Mouse (Mus musculus): ENCODE measurements around the gene Olfr51.
"Not testable (repeated sequence)": the region's sequence is repeated elsewhere in the genome, so short reads cannot be mapped to it uniquely, and the experiment has no call there.

The Olfr51 gene

GRCm38 (mm10) chr11:51003296-51003695, at the start of gene Olfr51:
TSS of gene Olfr51 (plus strand) at chr11:51003596.
- DNase-seq (ENCODE audit: low spot score in 2 of 2) = no peak

GRCm38 (mm10) chr11:50953665-50954064, 49.7 kb upstream of the Olfr51 start, which contains the start of gene Prop1:
TSS of gene Prop1 (minus strand) at chr11:50953765.
- no peak for DNase-seq (ENCODE audit: low spot score in 2 of 2)

- no peak for DNase-seq (ENCODE audit: low spot score in 2 of 2)
Observed at GRCm38 (mm10) chr11:50964886-50965285, 38.5 kb upstream of the Olfr51 start.

- no peak for DNase-seq (ENCODE audit: low spot score in 2 of 2)
Observed at GRCm38 (mm10) chr11:50966230-50966629, 37.2 kb upstream of the Olfr51 start, which contains the start of gene Olfr1378. TSS of gene Olfr1378 (plus strand) at chr11:50966530.

- DNase-seq (ENCODE audit: low spot score in 2 of 2) = no peak
Observed at GRCm38 (mm10) chr11:50977216-50977615, 26.2 kb upstream of the Olfr51 start.

- DNase-seq (ENCODE audit: low spot score in 2 of 2) = no peak
Observed at GRCm38 (mm10) chr11:50981667-50982066, 21.7 kb upstream of the Olfr51 start, which contains the start of gene Olfr1377. TSS of gene Olfr1377 (plus strand) at chr11:50981967.

GRCm38 (mm10) chr11:51011821-51012220, 8.4 kb downstream of the Olfr51 start:
- peak in 1 of 2 experiments; percentile 52 for DNase-seq (ENCODE audit: low spot score in 2 of 2)

- DNase-seq (ENCODE audit: low spot score in 2 of 2) = no peak
Observed at GRCm38 (mm10) chr11:51013936-51014335, 10.5 kb downstream of the Olfr51 start, which contains the start of gene Olfr54. TSS of gene Olfr54 (plus strand) at chr11:51014236.

GRCm38 (mm10) chr11:51016341-51016740, 12.9 kb downstream of the Olfr51 start:
- no peak for DNase-seq (ENCODE audit: low spot score in 2 of 2)

GRCm38 (mm10) chr11:51026811-51027210, 23.4 kb downstream of the Olfr51 start:
- not testable (repeated sequence) for DNase-seq (ENCODE audit: low spot score in 2 of 2)

GRCm38 (mm10) chr11:51029381-51029780, 26.0 kb downstream of the Olfr51 start:
- not testable (repeated sequence) for DNase-seq (ENCODE audit: low spot score in 2 of 2)

- no peak for DNase-seq (ENCODE audit: low spot score in 2 of 2)
Observed at GRCm38 (mm10) chr11:51030225-51030624, 26.8 kb downstream of the Olfr51 start.

- DNase-seq (ENCODE audit: low spot score in 2 of 2) = peak in 1 of 2 experiments; percentile 38
Observed at GRCm38 (mm10) chr11:51032851-51033250, 29.5 kb downstream of the Olfr51 start.

- not testable (repeated sequence) for DNase-seq (ENCODE audit: low spot score in 2 of 2)
Observed at GRCm38 (mm10) chr11:51034141-51034540, 30.7 kb downstream of the Olfr51 start.

GRCm38 (mm10) chr11:51035951-51036350, 32.6 kb downstream of the Olfr51 start:
- peak in 1 of 2 experiments; percentile 34 for DNase-seq (ENCODE audit: low spot score in 2 of 2)

GRCm38 (mm10) chr11:51044776-51045175, 41.4 kb downstream of the Olfr51 start:
- not testable (repeated sequence) for DNase-seq (ENCODE audit: low spot score in 2 of 2)

GRCm38 (mm10) chr11:51047809-51048208, 44.4 kb downstream of the Olfr51 start, which contains the start of gene Olfr1375:
TSS of gene Olfr1375 (plus strand) at chr11:51048109.
- DNase-seq (ENCODE audit: low spot score in 2 of 2) = not testable (repeated sequence)

- DNase-seq (ENCODE audit: low spot score in 2 of 2) = no peak
Observed at GRCm38 (mm10) chr11:51051678-51052077, 48.3 kb downstream of the Olfr51 start.

- peak in 1 of 2 experiments; percentile 32 for DNase-seq (ENCODE audit: low spot score in 2 of 2)
Observed at GRCm38 (mm10) chr11:51053230-51053629, 49.8 kb downstream of the Olfr51 start.

- peak; percentile 45 to 68 for DNase-seq (ENCODE audit: low spot score in 2 of 2)
Observed at GRCm38 (mm10) chr11:51059151-51059571, 55.8 kb downstream of the Olfr51 start, which contains the start of gene Zfp354a. TSS of gene Zfp354a (plus strand) at chr11:51059257.
